Comparison of ENCODE assay signal across 24 mouse cellular contexts in the genomic region with DNA sequence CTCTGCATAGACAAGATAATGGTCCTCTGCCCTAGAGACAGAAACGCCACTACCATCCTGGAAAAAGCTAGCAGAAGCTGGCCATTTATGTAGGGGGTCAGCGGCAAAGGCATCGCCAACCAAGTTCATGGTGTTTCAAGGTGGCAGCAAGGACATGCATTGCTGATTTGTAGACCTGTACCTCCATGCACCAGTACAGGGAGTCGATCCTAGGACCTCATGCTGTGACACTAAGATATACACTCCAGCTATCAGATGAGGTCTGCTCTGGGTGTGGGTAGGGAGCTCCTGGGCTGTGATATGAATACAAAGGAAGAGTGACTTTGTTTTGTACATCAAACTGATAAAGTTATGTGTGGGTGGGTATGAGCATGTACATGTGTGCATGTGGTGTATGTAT.
"Had no signal": no experiment of that assay in that cellular context is flagged by ENCODE, and none has a peak within 500 bp of the region (broad histone marks: within the 10 kb centered on the region; RNA-seq: fewer than 3 reads in every experiment).

No protein-coding gene starts in this region.

- ATAC-seq: forebrain, embryonic 16.5 days; hindbrain, embryonic 16.5 days; inflammation-experienced regulatory T-cells, adult 6 months; intestine, embryonic 15.5 days; intestine, postnatal 0 days had no signal

- H3K27me3 ChIP-seq: hindbrain, embryonic 12.5 days; intestine, embryonic 15.5 days; limb, embryonic 13.5 days; limb, embryonic 15.5 days had no signal

- H3K36me3 ChIP-seq: hindbrain, embryonic 10.5 days; hindbrain, embryonic 12.5 days; intestine, embryonic 15.5 days; limb, embryonic 13.5 days; limb, embryonic 15.5 days had no signal

- H3K4me3 ChIP-seq: gastrocnemius, adult 2 months; heart, adult 2 months; hindbrain, embryonic 10.5 days; hindbrain, embryonic 12.5 days; intestine, embryonic 15.5 days; limb, embryonic 13.5 days; limb, embryonic 15.5 days had no signal

- H3K9ac ChIP-seq: hindbrain, embryonic 12.5 days; hindbrain, embryonic 14.5 days; intestine, embryonic 15.5 days; limb, embryonic 13.5 days; limb, embryonic 15.5 days had no signal

- H3K9me3 ChIP-seq: hindbrain, embryonic 10.5 days; hindbrain, embryonic 12.5 days; intestine, embryonic 15.5 days; limb, embryonic 13.5 days; limb, embryonic 15.5 days had no signal

- DNase-seq: gastrocnemius, adult 2 months; gastrocnemius, postnatal 10 days; gastrocnemius, postnatal 25 days; heart, adult 2 months; heart, postnatal 10 days; heart, postnatal 4 days; kidney, adult 18-20 months; kidney, adult 8-10 months; kidney, postnatal 14 days; kidney, postnatal 36 days; layer of hippocampus, adult 9-11 months; layer of hippocampus, postnatal 36 days; left cerebral cortex, postnatal 4 days had no signal

- H3K4me2 ChIP-seq: heart, embryonic 11.5 days; hindbrain, embryonic 12.5 days; hindbrain, embryonic 14.5 days; intestine, embryonic 15.5 days; limb, embryonic 13.5 days; limb, embryonic 15.5 days had no signal

- H3K27ac ChIP-seq: gastrocnemius, adult 2 months; heart, adult 2 months; hindbrain, embryonic 10.5 days; hindbrain, embryonic 12.5 days; hindbrain, embryonic 14.5 days; intestine, embryonic 15.5 days; limb, embryonic 13.5 days; limb, embryonic 15.5 days had no signal
